Mouse (Mus musculus): ENCODE measurements at regions not wholly inside any gene's neighbourhood (a gene's known extent, or its start where the extent isn't known, plus 50 kb on each side); places are given as distances from the start of the nearest gene placed in this dataset.
A peak's percentile ranks its signal among the peaks of the same experiment; 100 is the strongest.
"Not testable (repeated sequence)": the region's sequence is repeated elsewhere in the genome, so short reads cannot be mapped to it uniquely, and the experiment has no call there.

- DNase-seq, result not testable (repeated sequence)
Observed at GRCm38 (mm10) chr14:53785547-53785946, 468.4 kb downstream of the Dad1 start.

- DNase-seq, result no peak
Observed at GRCm38 (mm10) chr14:53777375-53777774, 476.5 kb downstream of the Dad1 start.

GRCm38 (mm10) chr14:53776717-53777116 is 477.2 kb downstream of the Dad1 start:
- peak; percentile 75 for DNase-seq

GRCm38 (mm10) chr14:53766501-53766900 is 487.4 kb downstream of the Dad1 start:
- DNase-seq, result not testable (repeated sequence)

GRCm38 (mm10) chr14:53765918-53766317 is 488.0 kb downstream of the Dad1 start:
- not testable (repeated sequence) for DNase-seq

- not testable (repeated sequence) for DNase-seq
Observed at GRCm38 (mm10) chr14:53760578-53760977, 493.3 kb downstream of the Dad1 start.

GRCm38 (mm10) chr14:53757782-53758181 is 496.1 kb downstream of the Dad1 start:
- DNase-seq, result not testable (repeated sequence)

GRCm38 (mm10) chr14:53757095-53757494 is 496.8 kb downstream of the Dad1 start:
- DNase-seq, result not testable (repeated sequence)

GRCm38 (mm10) chr14:53750703-53751441 is 503.0 kb downstream of the Dad1 start:
- DNase-seq, result no peak

- DNase-seq, result not testable (repeated sequence)
Observed at GRCm38 (mm10) chr14:53743552-53743951, 510.4 kb downstream of the Dad1 start.

GRCm38 (mm10) chr14:53742864-53743263 is 511.0 kb downstream of the Dad1 start:
- DNase-seq, result not testable (repeated sequence)

- DNase-seq, result peak; percentile 48
Observed at GRCm38 (mm10) chr14:53741246-53741645, 512.7 kb downstream of the Dad1 start.

- not testable (repeated sequence) for DNase-seq
Observed at GRCm38 (mm10) chr14:53737962-53738361, 515.9 kb downstream of the Dad1 start.

GRCm38 (mm10) chr14:53736274-53736673 is 517.6 kb downstream of the Dad1 start:
- not testable (repeated sequence) for DNase-seq

- not testable (repeated sequence) for DNase-seq
Observed at GRCm38 (mm10) chr14:53731600-53731999, 522.3 kb downstream of the Dad1 start.

- not testable (repeated sequence) for DNase-seq
Observed at GRCm38 (mm10) chr14:53729877-53730276, 524.0 kb downstream of the Dad1 start.

- not testable (repeated sequence) for DNase-seq
Observed at GRCm38 (mm10) chr14:53729149-53729548, 524.8 kb downstream of the Dad1 start.

GRCm38 (mm10) chr14:53726914-53727313 is 527.0 kb downstream of the Dad1 start:
- not testable (repeated sequence) for DNase-seq

- not testable (repeated sequence) for DNase-seq
Observed at GRCm38 (mm10) chr14:53723611-53724010, 530.3 kb downstream of the Dad1 start.

- DNase-seq, result not testable (repeated sequence)
Observed at GRCm38 (mm10) chr14:53721901-53722300, 532.0 kb downstream of the Dad1 start.

- DNase-seq, result peak; percentile 12
Observed at GRCm38 (mm10) chr14:53709627-53710026, 544.3 kb downstream of the Dad1 start.

- not testable (repeated sequence) for DNase-seq
Observed at GRCm38 (mm10) chr14:53704351-53704750, 549.6 kb downstream of the Dad1 start.

- DNase-seq, result not testable (repeated sequence)
Observed at GRCm38 (mm10) chr14:53703593-53703992, 550.3 kb downstream of the Dad1 start.

GRCm38 (mm10) chr14:53684100-53684499 is 569.8 kb downstream of the Dad1 start:
- not testable (repeated sequence) for DNase-seq

Measured in right cerebral cortex, postnatal 14 days (tissue).